Mouse (Mus musculus) stomach, postnatal 0 days (tissue): Measurements from ENCODE around the gene Coq9.

Source experiments
- CTCF ChIP-seq: IDR thresholded peaks from 2 replicates; pipeline ENCODE4 v1.5.1; 2016; ENCODE audit warnings: antibody characterized with exemption, low read depth, mild to moderate bottlenecking, moderate library complexity
- EP300 ChIP-seq: optimal IDR thresholded peaks from 2 replicates; pipeline ENCODE3; 2016; ENCODE audit warnings: antibody characterized with exemption

- TF ChIP-seq CTCF (no peak), EP300 (no peak)
These were observed 16.7 kb upstream of the Coq9 start for GRCm38 (mm10) chr8:94821381-94821780.
